Mouse (Mus musculus): ENCODE results near the gene Olfr339.
"Not testable (repeated sequence)": the region's sequence is repeated elsewhere in the genome, so short reads cannot be mapped to it uniquely, and the experiment has no call there.

Gene Olfr339

DNA sequence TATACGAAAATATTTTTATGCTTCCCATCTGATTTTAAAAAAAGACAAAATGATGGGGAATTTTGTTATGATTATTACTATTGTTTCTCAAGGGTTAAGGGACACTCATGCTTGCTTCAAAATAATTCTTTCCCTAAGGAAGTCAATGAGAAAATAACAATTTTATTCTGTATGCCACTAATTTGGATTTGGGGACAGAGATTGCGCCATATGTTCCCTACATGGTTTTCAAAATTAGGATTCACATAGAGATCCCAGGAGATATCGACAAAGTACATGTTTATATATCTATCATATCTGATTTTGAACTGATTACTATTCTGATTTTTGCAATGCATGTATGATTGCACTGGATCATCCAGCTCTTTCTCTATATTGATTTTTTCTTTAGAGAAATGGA, at the start of gene Olfr339:
Gene Olfr339, plus strand, starts transcription at position 301 of the 400 bp plus-strand sequence.
- DNase-seq (ENCODE audit: low spot score), result no peak

DNA sequence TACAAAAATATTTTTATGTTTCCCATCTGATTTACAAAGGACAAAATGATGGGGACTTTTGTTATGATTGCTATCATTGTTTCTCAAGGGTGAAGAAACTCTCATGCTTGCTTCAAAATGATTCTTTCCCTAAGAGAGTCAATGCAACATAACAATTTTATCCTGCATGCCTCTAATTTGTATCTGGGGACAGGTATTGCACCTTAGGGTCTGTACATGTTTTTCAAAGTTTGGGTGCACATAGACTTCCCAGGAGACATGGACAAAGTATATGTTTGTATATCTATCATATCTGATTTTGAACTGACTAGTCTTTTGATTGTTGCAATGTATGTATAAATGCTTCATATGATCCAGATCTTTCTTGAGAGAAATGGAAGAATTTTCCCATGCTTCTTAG, 45.5 kb upstream of the Olfr339 start, which contains the start of gene Olfr338:
Gene Olfr338, plus strand, starts transcription at position 301 of the 400 bp plus-strand sequence.
- no peak for DNase-seq (ENCODE audit: low spot score)

DNA sequence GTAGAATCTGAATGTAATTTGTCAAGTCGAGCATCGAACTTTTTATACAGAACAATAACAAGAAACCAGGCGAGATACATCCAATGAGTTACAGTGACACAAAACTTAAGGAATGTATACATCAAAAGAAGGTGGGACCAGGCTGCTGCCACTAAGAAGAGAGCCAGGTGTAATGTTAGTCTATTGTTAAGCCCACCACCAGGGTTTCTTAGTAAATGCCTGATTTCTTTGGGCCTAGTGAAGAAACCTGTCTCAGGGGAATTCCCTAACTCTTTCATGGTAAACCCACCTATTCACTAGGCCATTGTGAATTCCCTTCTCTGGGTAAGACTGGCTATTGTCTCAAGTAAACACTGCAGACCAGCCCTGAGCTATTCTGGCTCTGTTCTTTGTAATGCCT, 3.6 kb upstream of the Olfr339 start:
- not testable (repeated sequence) for DNase-seq (ENCODE audit: low spot score)

DNA sequence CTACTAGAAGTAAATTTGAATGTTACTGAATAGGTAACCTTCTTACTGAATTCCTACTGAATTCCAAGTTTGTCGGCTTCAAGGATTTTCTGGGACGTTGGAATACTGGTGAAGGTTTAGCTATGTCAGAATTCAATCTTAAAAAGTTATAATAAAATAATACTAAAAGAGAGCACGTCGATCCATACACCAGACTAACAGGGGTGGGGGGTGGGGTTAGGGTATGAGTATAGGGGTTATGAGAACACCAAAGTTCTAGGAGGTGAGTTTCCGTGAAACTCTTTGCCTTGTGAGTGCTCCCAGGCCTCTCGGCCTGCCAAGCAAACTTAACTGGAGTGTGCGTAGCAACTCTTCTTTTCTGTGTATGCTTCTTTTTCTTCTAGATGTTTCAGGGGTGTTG, 3.2 kb upstream of the Olfr339 start:
- not testable (repeated sequence) for DNase-seq (ENCODE audit: low spot score)

DNA sequence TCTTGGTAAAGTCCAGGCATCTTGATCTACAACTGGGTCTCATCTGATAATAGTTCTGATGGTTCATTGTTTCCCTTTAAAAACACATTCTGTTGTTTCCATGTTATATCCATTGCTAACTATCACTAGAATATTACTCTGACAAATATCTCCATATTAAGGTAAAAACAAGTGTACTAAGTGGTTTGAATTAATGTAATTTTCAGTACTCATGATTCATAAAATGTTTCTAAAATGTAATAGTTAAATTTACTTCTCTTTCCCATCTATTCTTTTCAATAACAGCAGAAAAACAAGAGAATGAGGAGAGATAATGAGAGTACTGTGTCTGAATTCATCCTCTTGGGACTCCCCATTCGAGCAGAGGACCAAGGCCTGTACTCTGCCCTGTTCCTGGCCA, 33.5 kb downstream of the Olfr339 start, which contains the start of gene Olfr340:
Gene Olfr340, plus strand, starts transcription at position 301 of the 400 bp plus-strand sequence.
- no peak for DNase-seq (ENCODE audit: low spot score)

DNA sequence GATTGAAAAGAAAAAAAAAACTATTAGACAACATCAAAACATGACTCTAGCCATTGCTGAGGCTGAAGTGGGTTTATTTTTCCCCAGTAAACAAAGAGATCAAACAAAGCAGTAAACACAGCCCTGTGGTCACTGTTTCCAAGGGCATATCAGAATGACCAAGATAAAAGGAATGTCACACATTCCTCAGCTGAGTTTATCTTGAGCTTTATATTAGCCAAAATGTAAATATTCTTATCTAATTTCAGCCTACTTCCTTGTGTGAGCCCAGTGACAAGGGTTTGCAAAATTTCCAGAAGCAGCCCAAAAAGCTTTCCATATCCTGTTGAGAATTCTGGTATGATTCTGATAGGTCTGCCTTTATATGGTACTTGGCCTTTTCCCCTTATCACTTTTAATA, 54.9 kb downstream of the Olfr339 start:
- no peak for DNase-seq (ENCODE audit: low spot score)

Measured in urinary bladder, postnatal 25 days (tissue).